Mouse (Mus musculus) ES-Bruce4 (cell line): ENCODE results near the gene Pitpnm2. TPM values are rescaled to one million over a fixed set of nuclear protein-coding genes. Genes with fewer than 3 reads are reported as not detected.

Experiments
- H3K27ac ChIP-seq: 2 replicates; pipeline ENCODE4 v1.5.1; 2012; ENCODE audit warnings: low read length, inconsistent platforms; ENCODE audit not compliant: insufficient read depth
- H3K27me3 ChIP-seq: 2 replicates; pipeline ENCODE4 v1.6.1; 2012; ENCODE audit warnings: mild to moderate bottlenecking, low read length, inconsistent platforms; ENCODE audit not compliant: control insufficient read depth, poor library complexity, insufficient read depth, severe bottlenecking
- H3K36me3 ChIP-seq: 2 replicates; pipeline ENCODE4 v1.6.1; 2012; ENCODE audit warnings: inconsistent platforms, mild to moderate bottlenecking, low read length, moderate library complexity; ENCODE audit not compliant: control insufficient read depth, poor library complexity, insufficient read depth, severe bottlenecking
- H3K4me1 ChIP-seq: one replicate; pipeline ENCODE4 v1.8.1; 2011; ENCODE audit warnings: low read length; ENCODE audit not compliant: control insufficient read depth, insufficient read depth
- H3K4me3 ChIP-seq: 2 replicates; pipeline ENCODE4 v1.5.1; 2011; ENCODE audit warnings: low read depth, mild to moderate bottlenecking, low read length
- H3K9ac ChIP-seq: 2 replicates; pipeline ENCODE4 v1.6.1; 2012; ENCODE audit warnings: low read depth, mild to moderate bottlenecking, inconsistent platforms; ENCODE audit not compliant: poor library complexity, severe bottlenecking
- H3K9me3 ChIP-seq: replicated peaks from 2 replicates; pipeline ENCODE4 v1.6.1; 2012; ENCODE audit warnings: mild to moderate bottlenecking, low read length, inconsistent platforms; ENCODE audit not compliant: control insufficient read depth, poor library complexity, insufficient read depth, severe bottlenecking
- CTCF ChIP-seq: IDR thresholded peaks from one replicate; pipeline ENCODE4 v1.8.1; 2011; ENCODE audit warnings: low read depth, low read length
- EP300 ChIP-seq: IDR thresholded peaks from 2 replicates; pipeline ENCODE4 v1.6.1; 2011; ENCODE audit warnings: low read depth, low read length; ENCODE audit not compliant: insufficient read depth
- POLR2A ChIP-seq: IDR thresholded peaks from one replicate; pipeline ENCODE4 v1.8.1; 2011; ENCODE audit warnings: low read length; ENCODE audit not compliant: insufficient read depth
- polyA plus RNA-seq: library from polyadenylated mRNA; stranded (reverse); fragments of >200 nt; gene quantifications from 2 replicates; pipeline ENCODE4 v1.2.4, GENCODE M21; 2011; ENCODE audit warnings: low read depth; ENCODE audit not compliant: missing spikeins, insufficient read depth, insufficient read length

The Pitpnm2 gene
- polyA plus RNA-seq, 1 experiment: 13.1 TPM

- Histone ChIP-seq H3K9me3 (no peaks in the 10 kb centered on the region), H3K9ac (no peak overlapping the region), H3K27ac (no peak overlapping the region), H3K27me3 (no peaks in the 10 kb centered on the region; the same call in 1 of the 2 replicates), H3K4me3 (no peak overlapping the region), H3K36me3 (no peaks in the 10 kb centered on the region), H3K4me1 (peaks cover 4% of the 10 kb centered on the region)
- TF ChIP-seq CTCF (no peak), POLR2A (no peak), EP300 (no peak)
Measured at GRCm38 (mm10) chr5:124185706-124186464, 63.7 kb downstream of the Pitpnm2 start.

DNA sequence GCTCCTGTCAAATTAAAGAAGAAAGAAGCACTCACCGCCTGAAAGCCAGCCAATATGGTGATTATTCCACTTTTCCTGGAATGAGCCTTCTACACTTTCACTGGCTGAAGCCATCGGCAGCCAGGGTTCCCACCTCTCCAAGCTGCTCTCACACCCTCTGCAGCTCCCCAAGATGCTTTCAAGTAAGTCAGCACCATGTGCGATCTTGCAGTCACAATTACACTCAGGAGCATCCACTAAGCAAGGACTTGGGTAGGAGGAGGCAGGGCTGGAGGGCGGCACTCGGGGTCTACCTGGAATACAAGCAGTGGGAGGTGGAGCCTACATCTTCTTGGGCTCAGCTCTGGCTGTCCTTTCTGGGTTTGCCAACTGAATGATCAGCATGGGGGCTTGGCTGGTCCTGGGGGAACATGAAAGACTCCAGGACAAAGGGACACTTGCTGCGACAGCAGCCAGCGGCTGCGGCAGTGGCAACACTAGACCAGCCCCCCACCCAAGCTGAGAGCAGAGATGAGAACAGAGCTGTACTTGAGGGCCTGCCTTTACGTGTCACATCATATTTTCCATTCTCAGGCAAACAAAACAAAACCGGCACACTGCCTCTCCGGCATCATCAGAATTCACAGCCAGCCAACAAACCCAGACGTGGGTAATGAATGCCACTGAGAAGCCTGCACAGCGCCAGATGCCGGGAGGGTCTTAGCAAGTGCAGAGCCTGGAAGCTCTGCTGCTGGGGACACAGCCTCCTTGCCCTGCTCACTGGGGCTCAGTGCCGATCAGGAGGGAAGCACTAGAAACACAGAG, 64.5 kb downstream of the Pitpnm2 start:
- Histone ChIP-seq H3K9me3 (no peaks in the 10 kb centered on the region), H3K4me1 (peaks cover 4% of the 10 kb centered on the region), H3K36me3 (no peaks in the 10 kb centered on the region), H3K9ac (no peak overlapping the region), H3K4me3 (no peak overlapping the region), H3K27me3 (no peaks in the 10 kb centered on the region; the same call in 1 of the 2 replicates), H3K27ac (no peak overlapping the region)
- TF ChIP-seq EP300 (no peak), CTCF (no peak), POLR2A (no peak)

- H3K36me3 ChIP-seq: no peaks in the 10 kb centered on the region
- no peaks in the 10 kb centered on the region; the same call in 1 of the 2 replicates for H3K27me3 ChIP-seq
- peaks cover 4% of the 10 kb centered on the region for H3K4me1 ChIP-seq
- H3K9me3 ChIP-seq: no peaks in the 10 kb centered on the region
- no peak overlapping the region for H3K9ac ChIP-seq
- TF ChIP-seq CTCF: no peak
- TF ChIP-seq EP300: no peak
- TF ChIP-seq POLR2A: no peak
- H3K4me3 ChIP-seq: no peak overlapping the region
- no peak overlapping the region for H3K27ac ChIP-seq
Measured at GRCm38 (mm10) chr5:124184191-124184590, 65.4 kb downstream of the Pitpnm2 start.

GRCm38 (mm10) chr5:124182642-124183041, 66.9 kb downstream of the Pitpnm2 start:
- no peaks in the 10 kb centered on the region for H3K36me3 ChIP-seq
- no peaks in the 10 kb centered on the region for H3K9me3 ChIP-seq
- H3K27me3 ChIP-seq: no peaks in the 10 kb centered on the region
- TF ChIP-seq CTCF (no peak), EP300 (no peak), POLR2A (no peak)
- H3K27ac ChIP-seq: no peak overlapping the region
- H3K4me1 ChIP-seq: peaks cover 5% of the 10 kb centered on the region
- no peak overlapping the region for H3K4me3 ChIP-seq
- no peak overlapping the region for H3K9ac ChIP-seq

- no peak overlapping the region for H3K27ac ChIP-seq
- TF ChIP-seq POLR2A (no peak), CTCF (no peak), EP300 (no peak)
- H3K4me1 ChIP-seq: peaks cover 5% of the 10 kb centered on the region
- no peaks in the 10 kb centered on the region for H3K27me3 ChIP-seq
- H3K4me3 ChIP-seq: no peak overlapping the region
- H3K36me3 ChIP-seq: no peaks in the 10 kb centered on the region
- H3K9ac ChIP-seq: no peak overlapping the region
- no peaks in the 10 kb centered on the region for H3K9me3 ChIP-seq
Measured at GRCm38 (mm10) chr5:124182097-124182496, 67.5 kb downstream of the Pitpnm2 start.
